Mouse (Mus musculus) left cerebral cortex, adult 9 months (tissue): ENCODE results near the gene Cd200r3.

Experiments used
- DNase-seq, 2 experiments: peaks; one replicate each; pipeline ENCODE4 v3.0.0; 2022; ENCODE audit warnings: low spot score in 2 of 2

Cd200r3 gene

DNA sequence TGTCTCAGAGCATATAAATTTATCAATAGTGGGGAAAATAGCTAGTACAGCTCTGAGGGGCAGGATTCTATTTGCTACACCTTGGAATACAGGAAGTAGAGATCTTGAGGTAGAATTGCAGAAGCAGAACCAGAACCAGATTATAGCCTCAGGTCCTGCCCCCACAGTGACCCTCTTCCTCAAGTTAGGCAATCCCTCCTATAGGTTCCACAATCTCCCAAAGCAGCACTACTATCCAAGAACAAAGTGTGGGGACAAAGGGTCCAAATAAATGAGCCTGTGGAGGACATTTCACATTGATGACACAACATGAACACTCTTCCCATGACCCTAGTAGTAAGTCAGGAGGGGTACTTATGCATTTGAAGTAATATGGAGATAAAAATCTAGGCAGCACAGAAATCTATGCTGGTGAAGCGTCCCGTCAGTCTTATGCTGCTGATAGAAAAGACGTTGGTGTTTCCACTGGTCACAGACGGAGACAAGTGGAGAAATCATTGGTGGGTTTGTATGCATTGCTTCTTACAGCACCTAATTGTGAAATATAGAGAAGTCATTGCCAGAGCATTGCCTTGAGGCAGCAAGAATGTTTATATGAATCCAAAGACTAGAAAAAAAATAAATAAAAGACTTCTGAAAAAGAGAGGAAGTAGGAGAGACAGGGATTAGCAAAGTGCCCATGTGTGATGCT is 45.3 kb downstream of the Cd200r3 start:
- no peak for DNase-seq

GRCm38 (mm10) chr16:44993319-44994019 is 50.0 kb downstream of the Cd200r3 start:
- no peak for DNase-seq

DNA sequence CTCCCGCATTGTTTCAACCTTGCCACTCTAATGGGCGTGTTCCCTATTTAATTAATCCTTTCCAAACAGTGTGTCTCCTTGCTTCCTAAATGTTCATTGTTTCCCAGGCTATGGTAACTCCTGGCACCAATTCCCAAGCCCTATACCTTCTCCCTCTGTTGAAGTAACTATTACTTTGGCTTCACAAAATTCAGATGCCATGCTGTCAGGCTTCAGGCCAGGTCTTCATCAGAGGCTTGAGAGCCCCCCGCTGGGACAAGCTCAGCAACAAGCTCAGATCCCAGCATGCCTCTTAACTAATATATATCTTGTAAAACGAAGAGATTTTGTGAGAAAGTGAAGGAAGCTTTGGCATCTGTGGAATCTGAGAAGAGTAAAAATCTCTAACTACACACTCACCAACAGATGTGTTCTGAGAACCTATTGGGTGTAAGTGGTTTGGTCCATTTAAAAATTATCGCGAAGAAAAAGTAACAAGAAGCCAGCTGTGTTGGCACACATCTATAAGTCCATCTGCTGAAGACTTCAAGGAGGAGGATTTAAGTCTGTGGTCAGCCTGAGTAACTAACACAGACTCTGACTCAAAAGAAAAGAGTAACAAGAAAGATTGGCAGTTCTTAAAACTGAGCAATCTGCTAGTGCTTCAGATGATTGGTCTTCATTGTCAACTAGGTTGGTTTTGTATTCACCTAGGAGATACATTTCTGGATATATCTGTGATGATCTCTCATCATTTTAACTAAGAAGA is 50.9 kb downstream of the Cd200r3 start:
- no peak for DNase-seq

- DNase-seq, result no peak
Observed at GRCm38 (mm10) chr16:44995111-44995510, 51.6 kb downstream of the Cd200r3 start.

- no peak for DNase-seq
Observed at GRCm38 (mm10) chr16:44996701-44997100, 53.2 kb downstream of the Cd200r3 start.

GRCm38 (mm10) chr16:44999537-44999936 is 56.1 kb downstream of the Cd200r3 start:
- DNase-seq, result no peak

GRCm38 (mm10) chr16:45004443-45004842 is 61.0 kb downstream of the Cd200r3 start:
- no peak for DNase-seq

- no peak for DNase-seq
Observed at GRCm38 (mm10) chr16:45005280-45005679, 61.8 kb downstream of the Cd200r3 start.

DNA sequence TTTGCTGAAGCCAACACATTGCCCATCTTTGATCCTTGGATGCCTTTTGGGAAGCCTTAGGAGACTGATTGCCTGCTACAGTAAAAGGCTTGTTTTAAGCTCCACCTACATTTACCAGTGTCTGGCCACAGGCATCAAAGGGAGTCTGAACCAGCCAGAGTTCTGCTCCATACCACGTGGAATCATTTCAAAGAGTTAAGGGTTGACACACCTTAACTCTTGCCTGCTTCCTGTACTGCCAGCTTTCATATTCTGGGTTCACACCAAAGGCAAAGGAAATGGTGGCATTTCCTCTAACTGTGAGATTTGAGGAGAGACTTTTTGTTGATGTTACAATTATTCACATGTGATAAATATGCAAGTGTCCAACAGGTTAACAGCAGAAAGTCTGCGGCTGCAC is 63.5 kb downstream of the Cd200r3 start:
- no peak for DNase-seq

DNA sequence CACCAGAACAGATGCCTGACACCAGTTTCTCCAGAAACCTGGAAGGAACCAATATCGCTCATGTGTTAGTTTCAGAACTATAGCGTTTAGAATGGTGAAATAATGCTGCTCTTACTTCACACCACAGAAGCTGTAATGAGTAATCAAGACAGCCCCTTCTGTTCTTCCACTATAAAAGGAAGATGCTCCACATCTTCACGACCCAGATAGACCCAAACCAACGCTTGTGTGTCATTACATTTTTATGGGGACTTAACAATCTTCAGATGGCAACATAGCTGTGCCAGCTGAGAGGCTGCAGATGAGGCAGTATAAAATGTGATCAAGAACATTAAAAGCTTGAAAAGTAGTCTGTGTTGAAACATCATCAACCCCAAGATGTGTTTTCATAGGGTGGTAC is 64.3 kb downstream of the Cd200r3 start:
- no peak for DNase-seq

DNA sequence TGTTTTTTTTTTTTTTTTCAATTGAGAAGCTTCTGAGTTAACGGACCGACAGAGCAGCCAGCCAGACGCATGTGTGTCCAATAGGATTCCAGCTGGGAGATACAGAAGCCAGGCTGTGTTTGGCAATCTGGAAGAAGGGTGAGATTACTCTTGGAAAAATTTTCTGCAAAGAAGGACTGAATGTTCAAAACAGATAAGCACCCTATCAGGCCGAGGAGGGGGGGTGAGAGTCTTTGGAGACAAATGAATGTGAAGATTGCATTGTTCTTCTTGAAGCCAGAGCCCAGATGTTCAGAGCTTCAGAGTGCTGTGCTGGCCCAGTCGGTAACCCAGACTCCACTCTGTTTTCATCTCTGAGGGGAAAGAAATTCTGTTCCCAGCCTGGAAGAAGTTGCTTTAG is 66.2 kb downstream of the Cd200r3 start:
- DNase-seq, result no peak

- no peak for DNase-seq
Observed at GRCm38 (mm10) chr16:45015591-45015990, 72.1 kb downstream of the Cd200r3 start.

DNA sequence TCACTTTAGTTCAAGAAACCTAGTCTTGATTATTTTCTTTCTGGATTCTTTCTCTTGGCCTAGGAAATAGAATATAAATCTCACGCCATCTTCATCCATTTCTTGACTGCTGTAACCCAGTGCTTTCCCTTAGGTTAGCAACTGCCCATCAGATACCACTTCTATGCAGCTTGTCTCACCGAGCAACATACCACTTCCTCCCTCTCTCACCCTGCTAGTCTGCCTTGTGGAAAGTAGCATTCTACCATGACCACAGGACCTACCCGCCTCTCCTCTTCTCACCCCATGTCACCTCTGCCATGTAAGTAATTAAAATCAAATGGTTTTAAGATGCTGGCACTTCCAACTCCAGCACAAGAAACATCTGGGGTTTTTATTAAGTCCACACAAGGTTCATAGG is 73.0 kb downstream of the Cd200r3 start:
- no peak for DNase-seq

- no peak for DNase-seq
Observed at GRCm38 (mm10) chr16:45018868-45019267, 75.4 kb downstream of the Cd200r3 start.

- no peak for DNase-seq
Observed at GRCm38 (mm10) chr16:45020055-45020454, 76.6 kb downstream of the Cd200r3 start.

DNA sequence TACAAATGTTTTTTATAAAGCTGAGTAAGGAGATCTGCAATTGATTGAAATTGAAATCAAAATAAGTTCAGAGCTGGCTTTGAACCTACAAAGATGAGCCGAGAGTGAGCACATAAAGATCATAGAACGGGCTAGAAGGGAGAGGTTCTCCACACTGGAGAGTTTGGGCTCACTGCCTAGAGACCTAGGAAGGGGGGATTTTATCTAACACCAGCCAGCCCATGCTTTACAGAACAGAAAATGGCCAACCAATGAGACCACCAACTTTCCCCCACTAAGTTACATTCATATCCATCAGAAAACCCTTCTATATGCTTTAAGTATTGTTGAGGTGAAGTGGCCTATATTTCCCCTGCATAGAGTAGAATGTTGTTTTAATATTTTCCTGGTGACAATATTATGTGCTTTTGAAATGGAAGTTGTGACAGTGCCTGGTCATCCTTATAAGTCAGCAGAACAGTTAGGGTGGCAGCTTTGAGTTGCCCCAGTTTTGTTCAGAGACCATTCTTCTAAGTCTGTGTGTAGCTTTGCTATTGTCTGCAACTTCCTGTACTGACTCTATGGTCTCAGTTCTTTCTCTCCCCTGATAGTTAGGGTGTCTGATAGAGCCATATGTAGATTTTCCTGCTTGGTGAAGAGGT is 77.3 kb downstream of the Cd200r3 start:
- DNase-seq, result no peak

DNA sequence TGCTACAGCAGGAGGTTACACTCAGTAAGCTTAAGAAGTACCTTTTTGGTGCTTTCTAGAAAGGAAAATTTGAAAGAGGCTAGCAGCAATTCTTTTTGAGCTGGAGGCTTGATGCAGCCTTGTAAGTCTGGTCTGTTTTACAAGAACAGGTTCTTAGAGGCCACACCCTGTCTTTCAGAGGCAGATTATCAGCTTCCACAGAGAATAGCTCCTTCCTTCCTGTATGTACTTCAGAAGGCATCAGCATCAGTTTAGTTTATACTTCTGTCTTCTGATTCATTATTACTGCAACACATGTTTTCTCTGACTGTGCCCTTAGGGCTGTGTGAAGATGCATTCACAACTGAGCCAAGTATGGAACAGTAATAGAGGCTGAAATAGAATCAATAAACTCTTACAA is 78.0 kb downstream of the Cd200r3 start:
- no peak for DNase-seq

DNA sequence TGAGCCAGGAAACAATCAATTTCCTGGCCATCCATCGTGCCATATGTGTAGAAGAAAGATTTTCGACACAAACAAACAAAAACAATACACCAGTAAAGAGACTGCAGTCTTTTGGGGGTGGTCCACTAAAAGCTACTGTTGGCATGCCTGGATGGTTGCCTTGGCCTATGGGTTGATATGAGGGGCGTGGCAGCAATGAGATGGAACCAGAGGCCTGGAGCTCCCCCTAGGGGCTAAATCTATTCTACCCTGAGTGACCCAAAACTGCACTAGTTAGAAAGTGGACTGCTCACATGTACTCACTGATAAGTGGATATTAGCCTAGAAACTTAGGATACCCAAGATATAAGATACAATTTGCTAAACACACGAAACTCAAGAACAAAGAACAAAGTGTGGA is 80.4 kb downstream of the Cd200r3 start:
- DNase-seq, result peak in 1 of 2 experiments; percentile 73

- DNase-seq, result no peak
Observed at GRCm38 (mm10) chr16:45025321-45025720, 81.8 kb downstream of the Cd200r3 start.

- DNase-seq, result no peak
Observed at GRCm38 (mm10) chr16:45029080-45029479, 85.6 kb downstream of the Cd200r3 start.

GRCm38 (mm10) chr16:45029493-45029892 is 86.0 kb downstream of the Cd200r3 start:
- DNase-seq, result no peak

DNA sequence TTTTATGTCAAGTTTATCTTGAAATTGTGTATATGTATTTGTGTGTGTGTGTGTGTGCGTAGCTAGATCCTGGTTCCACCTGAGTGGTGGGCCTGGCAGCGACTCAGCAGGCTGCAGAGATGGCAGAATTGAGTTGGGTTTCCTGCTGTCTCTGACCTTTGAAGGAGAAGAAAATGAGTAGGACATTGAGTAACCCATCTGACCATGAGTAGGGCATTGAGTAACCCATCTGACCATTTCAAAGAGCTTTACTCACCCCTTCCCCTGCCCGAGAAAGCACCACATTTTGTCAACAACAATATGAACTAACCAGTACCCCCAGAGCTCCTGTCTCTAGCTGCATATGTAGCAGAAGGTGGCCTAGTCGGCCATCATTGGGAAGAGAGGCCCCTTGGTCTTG is 86.6 kb downstream of the Cd200r3 start:
- no peak for DNase-seq
